Mouse (Mus musculus) MEL (cell line): ENCODE results near the gene Spef2.
"Not testable (repeated sequence)": the region's sequence is repeated elsewhere in the genome, so short reads cannot be mapped to it uniquely, and the experiment has no call there.

Source experiments
- CHD2 ChIP-seq: IDR thresholded peaks from 2 replicates; pipeline ENCODE4 v1.6.1; 2011; ENCODE audit warnings: low read length, improper control_type of control experiment
- CTCF ChIP-seq, 3 experiments: IDR thresholded peaks in 2 of 3; conservative IDR thresholded peaks in 1 of 3; 2 replicates each; pipeline ENCODE4 v1.5.1; 2011 to 2012; ENCODE audit warnings: low read length in 3 of 3, low read depth in 2 of 3, mild to moderate bottlenecking in 2 of 3, improper control_type of control experiment in 1 of 3, inconsistent platforms in 1 of 3, mixed read lengths in 1 of 3, moderate library complexity in 1 of 3; ENCODE audit not compliant: control insufficient read depth in 1 of 3, insufficient read depth in 1 of 3, poor library complexity in 1 of 3, severe bottlenecking in 1 of 3
- EP300 ChIP-seq, 2 experiments: IDR thresholded peaks; 2 replicates each; pipeline ENCODE4 v1.6.1; 2011; ENCODE audit warnings: improper control_type of control experiment in 2 of 2, low read length in 2 of 2, low read depth in 1 of 2, mild to moderate bottlenecking in 1 of 2
- NELFE ChIP-seq: IDR thresholded peaks from 2 replicates; pipeline ENCODE4 v1.6.1; 2011; ENCODE audit warnings: low read depth, low read length, improper control_type of control experiment
- POLR2A ChIP-seq, 2 experiments: IDR thresholded peaks; 2 replicates each; pipeline ENCODE4 v1.6.1; 2011 to 2012; ENCODE audit warnings: low read length in 2 of 2, mild to moderate bottlenecking in 2 of 2, control low read depth in 1 of 2, improper control_type of control experiment in 1 of 2, low read depth in 1 of 2, moderate library complexity in 1 of 2; ENCODE audit not compliant: control insufficient read depth in 1 of 2, insufficient read depth in 1 of 2, poor library complexity in 1 of 2
- ZNF384 ChIP-seq: IDR thresholded peaks from 2 replicates; pipeline ENCODE4 v1.6.1; 2012; ENCODE audit warnings: low read depth, mild to moderate bottlenecking, inconsistent platforms, low read length, improper control_type of control experiment

- not testable (repeated sequence) for TF ChIP-seq POLR2A (IDR thresholded peaks at IDR 0.05; ENCODE audit: control insufficient read depth in 1 of 2, insufficient read depth in 1 of 2, low read depth in 1 of 2, low read length in 2 of 2, poor library complexity in 1 of 2); EP300 (IDR thresholded peaks at IDR 0.05; ENCODE audit: low read depth in 1 of 2, low read length in 2 of 2); NELFE; CTCF (IDR thresholded peaks at IDR 0.05 in 2 of 3, conservative IDR thresholded peaks at IDR 0.05 in 1 of 3; ENCODE audit: control insufficient read depth in 1 of 3, insufficient read depth in 1 of 3, low read depth in 2 of 3, low read length in 3 of 3, poor library complexity in 1 of 3, severe bottlenecking in 1 of 3); ZNF384; CHD2
Observed at GRCm38 (mm10) chr15:9557264-9557663, 191.4 kb downstream of the Spef2 start.
